Mouse (Mus musculus) limb, embryonic 12.5 days (tissue): Measurements from ENCODE around the gene Cntnap5c. TPM values are rescaled to one million over a fixed set of nuclear protein-coding genes. Genes with fewer than 3 reads are reported as not detected.
"Not testable (repeated sequence)": the region's sequence is repeated elsewhere in the genome, so short reads cannot be mapped to it uniquely, and the experiment has no call there.

Source experiments
- ATAC-seq: fragments of 200-750 bp; cut with Nextera tagmentation; 2 replicates; pipeline ENCODE4 v1.8.0; 2017; ENCODE audit warnings: low read depth, moderate TSS enrichment; ENCODE audit not compliant: insufficient number of reproducible peaks, insufficient read depth, low FRiP score, low TSS enrichment
- H3K27ac ChIP-seq: fragments of 300-500 bp; sonication (generic); 2 replicates; pipeline ENCODE4 v1.5.1; 2016; ENCODE audit warnings: mild to moderate bottlenecking, moderate library complexity
- H3K27me3 ChIP-seq: fragments of 300-500 bp; sonication (generic); 2 replicates; pipeline ENCODE4 v1.6.1; 2016; ENCODE audit warnings: mild to moderate bottlenecking, moderate library complexity
- H3K36me3 ChIP-seq: fragments of 300-500 bp; sonication (generic); 2 replicates; pipeline ENCODE4 v1.6.1; 2016; ENCODE audit warnings: mild to moderate bottlenecking, moderate library complexity
- H3K4me1 ChIP-seq: fragments of 300-500 bp; sonication (generic); replicated peaks from 2 replicates; pipeline ENCODE4 v1.6.1; 2016
- H3K4me2 ChIP-seq: fragments of 300-500 bp; sonication (generic); 2 replicates; pipeline ENCODE4 v1.6.1; 2016; ENCODE audit warnings: mild to moderate bottlenecking, moderate library complexity
- H3K4me3 ChIP-seq: fragments of 300-500 bp; sonication (generic); replicated peaks from 2 replicates; pipeline ENCODE4 v1.5.1; 2016; ENCODE audit warnings: mild to moderate bottlenecking
- H3K9ac ChIP-seq: fragments of 300-500 bp; sonication (generic); replicated peaks from 2 replicates; pipeline ENCODE4 v1.6.1; 2016; ENCODE audit warnings: mild to moderate bottlenecking, moderate library complexity
- H3K9me3 ChIP-seq: fragments of 300-500 bp; sonication (generic); 2 replicates; pipeline ENCODE4 v1.6.1; 2016; ENCODE audit warnings: mild to moderate bottlenecking, moderate library complexity
- WGBS: fragments of 180-500 bp; shearing (Covaris S2); methylation state at CpG from one replicate; pipeline ENCODE4 v1.1.7; 2016; 5-methylcytosine and 5-hydroxymethylcytosine counted together
- polyA plus RNA-seq: library from polyadenylated mRNA; unstranded; fragments of >200 nt; fragmentation: Nextera tagmentation; extraction: Ambion mirVana; gene quantifications from 2 replicates; pipeline ENCODE4 v1.2.1, GENCODE M21; 2016

Cntnap5c gene
- polyA plus RNA-seq, 1 experiment from 2014 or later, result not detected

DNA sequence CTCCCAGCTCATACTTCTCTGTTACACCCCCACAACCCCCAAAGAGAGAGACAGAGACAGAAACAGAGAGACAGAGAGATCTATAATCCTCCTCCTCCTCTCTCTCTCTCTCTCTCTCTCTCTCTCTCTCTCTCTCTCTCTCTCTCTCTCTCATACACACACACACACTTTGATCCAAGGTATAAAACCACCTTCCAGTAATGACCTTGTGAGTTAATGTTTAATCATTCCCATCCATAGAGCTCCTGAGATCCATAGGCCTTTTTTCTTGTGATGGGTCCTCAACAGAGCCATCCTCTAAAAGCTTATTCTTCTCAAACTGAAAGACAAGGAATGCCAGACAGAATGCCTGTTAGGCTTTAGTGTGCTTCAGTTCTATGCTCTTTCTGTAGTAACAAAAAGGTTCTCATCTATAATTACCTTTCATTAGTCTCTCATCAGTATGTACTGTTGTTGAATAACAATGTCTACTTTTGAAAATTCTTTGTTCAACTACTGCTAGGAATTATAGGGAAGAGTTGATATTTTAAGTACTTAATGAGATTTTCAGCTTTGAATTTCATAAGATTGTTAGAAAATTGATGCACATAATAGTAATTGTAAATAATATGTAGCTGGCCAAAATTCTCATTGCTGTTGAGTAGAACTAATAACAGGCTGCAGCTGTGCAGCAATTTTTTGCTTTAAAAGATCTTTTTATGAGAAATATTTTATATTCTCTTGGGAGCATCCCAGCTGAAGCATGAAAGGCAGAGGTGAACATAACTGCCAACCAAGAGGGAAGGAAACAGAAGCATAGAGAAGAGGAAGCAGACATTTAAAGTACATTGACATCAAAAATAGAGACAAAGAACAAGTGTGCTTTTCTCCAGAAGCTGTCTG lies 68.0 kb downstream of the Cntnap5c start:
- ATAC-seq, result no peak
- no peaks in the 10 kb centered on the region for H3K36me3 ChIP-seq
- H3K9me3 ChIP-seq, result no peaks in the 10 kb centered on the region
- H3K27me3 ChIP-seq, result no peaks in the 10 kb centered on the region
- H3K4me2 ChIP-seq, result no peak overlapping the region
- H3K27ac ChIP-seq, result no peak overlapping the region
- H3K9ac ChIP-seq, result no peak overlapping the region
- no peaks in the 10 kb centered on the region for H3K4me1 ChIP-seq
- H3K4me3 ChIP-seq, result no peak overlapping the region

- not testable (repeated sequence) for H3K4me1 ChIP-seq, ATAC-seq, H3K27me3 ChIP-seq, H3K27ac ChIP-seq, H3K9ac ChIP-seq, H3K9me3 ChIP-seq, H3K36me3 ChIP-seq, H3K4me2 ChIP-seq, H3K4me3 ChIP-seq
- no CpG with 5 or more reads among the region's 4 CpGs for WGBS
These were observed 86.4 kb downstream of the Cntnap5c start for GRCm38 (mm10) chr17:57855811-57856210.

DNA sequence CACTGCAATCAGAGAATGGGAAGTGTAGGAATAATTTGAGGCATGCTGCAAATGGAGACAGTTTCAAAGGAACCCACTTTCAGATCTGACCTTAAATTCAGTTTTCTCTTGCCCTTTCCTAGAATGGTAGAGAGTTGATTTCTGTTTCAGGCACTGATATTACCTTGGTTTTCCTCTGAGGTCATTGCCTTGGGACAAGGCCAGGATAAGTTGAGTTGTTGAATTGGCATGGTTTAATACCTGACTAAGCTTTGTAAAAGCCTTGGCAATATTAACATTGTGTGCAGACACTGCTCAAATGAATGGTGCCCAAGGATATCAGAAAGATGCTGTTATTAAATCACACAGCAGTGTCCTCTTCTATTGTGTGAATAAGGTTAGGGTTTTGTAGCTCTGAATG lies 96.6 kb downstream of the Cntnap5c start:
- H3K9me3 ChIP-seq, result no peaks in the 10 kb centered on the region
- no peaks in the 10 kb centered on the region for H3K27me3 ChIP-seq
- no peaks in the 10 kb centered on the region for H3K36me3 ChIP-seq
- H3K4me3 ChIP-seq, result no peak overlapping the region
- no peak for ATAC-seq
- H3K4me2 ChIP-seq, result no peak overlapping the region
- H3K4me1 ChIP-seq, result no peaks in the 10 kb centered on the region
- H3K27ac ChIP-seq, result no peak overlapping the region
- H3K9ac ChIP-seq, result no peak overlapping the region

DNA sequence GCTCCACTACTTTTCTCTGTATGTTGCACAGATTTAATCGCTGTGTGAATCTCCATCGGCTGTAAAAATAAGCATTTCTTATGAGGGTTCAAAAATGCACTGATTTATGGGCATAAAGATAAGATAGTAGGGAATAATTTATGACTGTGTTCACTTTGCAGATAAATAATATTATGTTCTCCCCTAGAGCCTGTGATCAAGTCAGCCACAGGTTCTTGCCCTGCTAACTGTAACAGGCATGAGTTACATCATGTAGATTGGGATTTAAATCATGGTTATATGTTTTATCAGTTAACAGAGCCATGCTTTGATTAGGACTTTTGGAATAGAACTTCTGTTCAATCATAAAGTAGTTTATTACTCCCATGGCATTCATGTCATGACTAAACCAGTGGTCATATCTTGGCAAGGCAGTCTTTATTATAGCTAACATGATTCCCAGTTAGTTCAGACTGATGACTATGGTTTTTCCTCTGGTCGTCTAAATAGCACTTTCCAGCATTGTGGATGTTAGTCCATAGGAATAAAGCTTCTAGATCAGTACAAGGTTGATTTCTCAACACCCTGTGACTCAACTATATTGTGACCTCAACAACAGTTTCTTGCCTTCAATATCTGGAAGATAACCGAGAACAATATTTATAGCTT lies 118.5 kb downstream of the Cntnap5c start:
- H3K9me3 ChIP-seq, result no peaks in the 10 kb centered on the region
- H3K4me3 ChIP-seq, result no peak overlapping the region
- WGBS, result 76% methylated on average over 4 of the region's 4 CpGs

DNA sequence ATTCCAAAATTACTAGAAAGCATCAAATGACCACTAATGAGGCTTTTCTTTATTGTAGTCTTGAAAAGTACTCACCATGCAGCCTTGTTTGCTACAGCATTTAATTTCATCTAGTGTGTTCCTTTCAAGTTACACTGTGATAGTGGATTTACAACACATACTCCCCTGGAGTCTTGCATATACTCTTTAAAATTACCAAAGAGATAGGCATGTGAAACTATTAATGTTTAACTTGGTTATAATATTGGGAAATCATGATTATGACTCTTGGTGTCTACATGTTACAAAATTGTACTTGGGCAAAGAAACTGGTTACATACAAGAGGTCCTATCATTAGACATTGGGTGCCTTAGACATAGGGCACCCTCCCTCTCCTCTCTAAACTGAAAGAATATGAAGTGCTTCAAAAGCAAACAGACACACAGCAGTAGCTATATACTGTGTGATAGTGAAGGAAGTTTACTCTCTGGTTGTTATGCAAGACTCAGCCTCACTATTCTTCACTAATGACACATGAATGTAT lies 142.5 kb downstream of the Cntnap5c start:
- H3K4me3 ChIP-seq, result no peak overlapping the region
- H3K27me3 ChIP-seq, result no peaks in the 10 kb centered on the region
- H3K9ac ChIP-seq, result no peak overlapping the region
- no peaks in the 10 kb centered on the region for H3K36me3 ChIP-seq
- no peak overlapping the region for H3K4me2 ChIP-seq
- ATAC-seq, result no peak
- no peaks in the 10 kb centered on the region for H3K9me3 ChIP-seq
- no peak overlapping the region for H3K27ac ChIP-seq
- no peaks in the 10 kb centered on the region for H3K4me1 ChIP-seq

More for the DNA sequence above, 118.5 kb downstream of the Cntnap5c start:
- no peaks in the 10 kb centered on the region for H3K36me3 ChIP-seq
- no peak overlapping the region for H3K9ac ChIP-seq
- no peak overlapping the region for H3K27ac ChIP-seq
- H3K4me1 ChIP-seq, result no peaks in the 10 kb centered on the region
- no peak for ATAC-seq
- H3K27me3 ChIP-seq, result no peaks in the 10 kb centered on the region
- no peak overlapping the region for H3K4me2 ChIP-seq

DNA sequence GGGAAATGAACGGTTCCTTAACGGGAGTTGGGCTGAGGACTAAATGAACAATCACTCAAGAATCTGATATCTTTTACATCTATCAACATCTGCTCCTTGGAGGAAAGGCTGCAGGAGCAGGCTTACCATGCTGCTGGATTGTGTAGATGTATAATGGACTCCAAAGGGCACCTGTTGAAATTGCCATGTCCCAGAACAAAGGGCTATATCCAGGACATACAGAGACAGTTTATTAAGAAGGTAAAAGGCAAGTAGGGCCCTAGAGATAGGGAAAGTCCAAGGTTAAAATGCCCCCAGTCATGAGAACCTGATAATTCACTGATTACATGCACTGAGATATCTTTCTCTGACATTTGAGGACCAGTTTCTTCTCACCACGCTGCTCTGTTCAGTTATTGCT lies 214.9 kb downstream of the Cntnap5c start:
- Histone ChIP-seq H3K4me2 (no peak overlapping the region), H3K36me3 (no peaks in the 10 kb centered on the region), H3K9me3 (no peaks in the 10 kb centered on the region), H3K4me1 (no peaks in the 10 kb centered on the region), H3K27me3 (no peaks in the 10 kb centered on the region), H3K27ac (no peak overlapping the region), H3K4me3 (no peak overlapping the region), H3K9ac (no peak overlapping the region)
- no peak for ATAC-seq
- WGBS, result 93% methylated on average over 3 of the region's 3 CpGs

DNA sequence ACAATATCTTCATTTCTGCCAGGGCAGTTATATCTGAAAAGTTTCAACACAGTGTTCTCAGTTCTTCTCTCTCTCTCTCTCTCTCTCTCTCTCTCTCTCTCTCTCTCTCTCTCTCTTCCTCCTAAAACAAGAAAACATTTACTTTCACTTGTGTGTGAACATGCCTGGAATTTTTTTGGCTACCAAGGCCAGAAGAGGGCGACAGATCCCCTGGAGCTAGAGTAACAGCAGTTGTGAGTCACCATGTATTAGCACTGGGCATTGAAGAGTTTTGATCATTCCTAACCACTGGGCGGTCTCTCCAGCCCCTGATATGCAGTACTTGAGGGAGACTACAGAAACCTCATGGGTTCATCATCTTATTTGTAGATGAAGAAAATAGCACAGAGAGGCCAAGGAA lies 219.1 kb downstream of the Cntnap5c start:
- Histone ChIP-seq H3K4me1 (no peaks in the 10 kb centered on the region), H3K4me3 (no peak overlapping the region), H3K27me3 (no peaks in the 10 kb centered on the region), H3K27ac (no peak overlapping the region), H3K9ac (no peak overlapping the region), H3K4me2 (no peak overlapping the region), H3K9me3 (no peaks in the 10 kb centered on the region), H3K36me3 (no peaks in the 10 kb centered on the region)
- WGBS, result 51% methylated on average over 2 of the region's 2 CpGs
- ATAC-seq, result no peak

DNA sequence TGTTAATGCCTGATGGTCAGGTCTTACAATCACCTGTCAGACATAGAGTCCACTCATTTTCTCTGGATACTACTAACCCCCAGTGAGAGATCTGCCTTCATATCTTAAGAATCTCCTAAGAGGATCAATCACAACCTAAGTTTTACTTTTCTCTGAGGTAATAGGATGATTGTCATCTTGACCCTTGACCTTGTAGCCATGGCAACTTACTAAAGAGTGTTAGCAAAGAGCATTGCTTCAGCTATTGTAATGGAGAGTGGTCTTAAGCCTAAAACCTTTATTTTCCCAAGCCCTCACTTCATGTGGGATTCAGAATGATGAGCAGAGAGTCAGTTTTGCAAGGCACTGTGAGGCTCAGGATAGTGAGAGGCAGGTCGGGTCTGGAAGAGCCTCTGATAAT lies 227.1 kb downstream of the Cntnap5c start:
- no peaks in the 10 kb centered on the region for H3K9me3 ChIP-seq
- no peaks in the 10 kb centered on the region for H3K36me3 ChIP-seq
- 63% methylated on average over 1 of the region's 1 CpGs for WGBS

GRCm38 (mm10) chr17:57999080-57999479 lies 229.7 kb downstream of the Cntnap5c start:
- no peak overlapping the region for H3K27ac ChIP-seq
- ATAC-seq, result no peak
- no peak overlapping the region for H3K9ac ChIP-seq
- H3K27me3 ChIP-seq, result no peaks in the 10 kb centered on the region
- H3K4me1 ChIP-seq, result no peaks in the 10 kb centered on the region
- H3K9me3 ChIP-seq, result no peaks in the 10 kb centered on the region
- 85% methylated on average over 2 of the region's 2 CpGs for whole genome bisulfite sequencing
- H3K4me3 ChIP-seq, result no peak overlapping the region
- H3K36me3 ChIP-seq, result no peaks in the 10 kb centered on the region
- no peak overlapping the region for H3K4me2 ChIP-seq

More for the DNA sequence above, 227.1 kb downstream of the Cntnap5c start:
- H3K4me2 ChIP-seq, result no peak overlapping the region
- H3K27ac ChIP-seq, result no peak overlapping the region
- no peaks in the 10 kb centered on the region for H3K27me3 ChIP-seq
- H3K4me3 ChIP-seq, result no peak overlapping the region
- ATAC-seq, result no peak
- no peak overlapping the region for H3K9ac ChIP-seq
- no peaks in the 10 kb centered on the region for H3K4me1 ChIP-seq

DNA sequence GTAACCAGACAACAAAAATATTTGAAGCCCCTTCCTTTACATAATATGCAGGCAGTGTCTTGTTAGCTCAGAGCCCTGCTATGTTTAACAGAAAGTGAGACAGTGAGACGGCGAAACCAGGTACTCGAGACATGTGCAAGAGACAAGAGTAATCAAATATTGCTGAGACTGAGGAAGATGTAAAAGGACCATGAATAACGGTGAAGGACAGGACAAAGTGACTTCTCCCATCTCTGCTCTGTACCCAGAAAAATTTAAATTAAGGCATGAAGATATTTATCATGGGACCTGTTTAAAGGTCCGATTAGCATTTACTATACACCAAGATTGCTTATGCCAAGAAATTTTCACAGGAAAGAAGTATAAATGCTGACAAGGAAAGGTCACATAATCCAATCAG lies 233.5 kb downstream of the Cntnap5c start:
- Histone ChIP-seq H3K27me3 (no peaks in the 10 kb centered on the region), H3K9me3 (no peaks in the 10 kb centered on the region), H3K27ac (no peak overlapping the region), H3K4me1 (no peaks in the 10 kb centered on the region), H3K4me2 (no peak overlapping the region), H3K9ac (no peak overlapping the region), H3K36me3 (no peaks in the 10 kb centered on the region), H3K4me3 (no peak overlapping the region)
- 87% methylated on average over 5 of the region's 5 CpGs for WGBS
- no peak for ATAC-seq

GRCm38 (mm10) chr17:58003322-58003721 lies 234.0 kb downstream of the Cntnap5c start:
- Histone ChIP-seq H3K36me3 (no peaks in the 10 kb centered on the region), H3K4me2 (no peak overlapping the region), H3K9ac (no peak overlapping the region), H3K27me3 (no peaks in the 10 kb centered on the region), H3K4me1 (no peaks in the 10 kb centered on the region), H3K4me3 (no peak overlapping the region), H3K27ac (no peak overlapping the region), H3K9me3 (no peaks in the 10 kb centered on the region)
- 93% methylated on average over 1 of the region's 1 CpGs for WGBS
- ATAC-seq, result no peak
